Mouse (Mus musculus): ENCODE results near the gene Atg13.

GRCm38 (mm10) chr2:91652863-91653262, 57.5 kb downstream of the Atg13 start:
- no peak for TF ChIP-seq CTCF (IDR thresholded peaks at IDR 0.05; ENCODE audit: low read depth, low read length)
- no peak for TF ChIP-seq POLR2AphosphoS5 (IDR thresholded peaks at IDR 0.05; ENCODE audit: insufficient replicate concordance, low read depth, low read length)
- no peak for TF ChIP-seq GATA1 (IDR thresholded peaks at IDR 0.05; ENCODE audit: borderline replicate concordance, low read length)
- TF ChIP-seq GATA2 (IDR thresholded peaks at IDR 0.05; ENCODE audit: borderline replicate concordance, low read depth, low read length): no peak
- TF ChIP-seq TAL1 (conservative IDR thresholded peaks at IDR 0.05; ENCODE audit: low read depth, low read length): no peak

Measured in G1E (cell line).